Mouse (Mus musculus) gastrocnemius, postnatal 14 days (tissue): ENCODE results near the gene Epo. TPM values are rescaled to one million over a fixed set of nuclear protein-coding genes. Genes with fewer than 3 reads are reported as not detected.

Experiments
- DNase-seq: peaks from one replicate; pipeline ENCODE4 v3.0.0; 2021; ENCODE audit warnings: mixed read lengths
- intact Hi-C: fragments of 180-260 bp; cut with DNase I; formaldehyde crosslinking; loops from one replicate; pipeline ENCODE4 v1.15.1; 2025; ENCODE audit warnings: low total_unique reads
- total RNA-seq, 2 experiments: library from RNA; stranded (reverse); gene quantifications; 2 replicates each; pipeline ENCODE4 v1.2.3; 2021

The Epo gene
- total RNA-seq, 2 experiments from 2014 or later: not detected

DNA sequence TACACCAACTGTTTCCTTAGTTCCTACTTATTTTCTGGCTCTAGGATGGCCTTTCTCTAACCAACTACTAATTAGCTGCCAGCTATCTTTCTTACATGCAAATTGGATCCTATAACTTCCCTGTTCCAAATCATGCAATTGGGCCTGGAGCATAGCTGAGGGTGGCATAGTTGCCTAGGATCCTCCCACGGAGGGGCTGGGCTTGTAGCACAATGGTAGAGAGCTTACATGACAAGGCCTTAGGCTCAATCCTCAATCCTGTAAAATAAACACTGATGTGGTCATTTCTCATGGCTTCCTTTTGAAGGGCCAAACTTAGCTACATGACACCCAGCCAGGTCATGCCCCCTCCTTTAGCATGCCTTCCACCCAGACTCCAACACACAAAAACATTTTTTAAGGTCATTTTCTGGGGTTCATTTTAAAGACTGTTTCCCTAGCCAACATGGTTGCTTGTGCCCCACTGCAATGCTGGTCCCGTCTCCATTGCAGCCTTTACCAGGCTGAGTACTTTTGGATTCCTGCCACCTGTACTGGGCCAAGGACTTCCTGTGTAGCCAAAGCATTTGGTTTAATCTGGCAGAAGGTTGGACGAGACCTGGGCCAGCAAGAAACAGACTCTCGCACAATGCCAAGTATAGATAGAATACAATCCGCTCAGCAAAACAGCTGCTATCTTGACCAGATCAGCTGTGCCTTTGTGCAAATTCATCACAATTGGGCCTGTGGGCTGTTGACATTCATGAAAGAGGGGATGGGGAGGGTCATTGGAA lies 8.9 kb upstream of the Epo start:
- intact Hi-C loops: no loop called here
- DNase-seq: no peak

DNA sequence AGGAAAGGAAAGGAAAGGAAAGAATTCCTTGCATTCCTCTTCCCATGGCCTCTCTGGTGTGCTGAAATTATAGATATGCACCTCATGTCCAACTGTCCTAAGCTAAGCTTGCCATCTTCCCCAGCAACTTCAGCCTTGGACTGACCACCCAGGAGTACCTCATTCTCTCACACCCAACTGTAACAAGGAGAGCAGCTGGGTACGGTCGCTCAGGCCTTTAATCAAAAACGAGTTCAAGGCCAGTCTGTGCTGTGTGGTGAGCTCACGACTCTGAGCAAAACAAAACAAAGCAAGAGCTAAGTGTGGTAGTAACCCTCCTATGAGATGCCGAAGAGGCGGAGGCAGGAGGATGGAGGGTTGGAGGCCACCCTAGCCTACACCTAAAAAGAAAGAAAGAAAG lies 7.9 kb upstream of the Epo start:
- intact Hi-C loops: no loop called here
- no peak for DNase-seq

DNA sequence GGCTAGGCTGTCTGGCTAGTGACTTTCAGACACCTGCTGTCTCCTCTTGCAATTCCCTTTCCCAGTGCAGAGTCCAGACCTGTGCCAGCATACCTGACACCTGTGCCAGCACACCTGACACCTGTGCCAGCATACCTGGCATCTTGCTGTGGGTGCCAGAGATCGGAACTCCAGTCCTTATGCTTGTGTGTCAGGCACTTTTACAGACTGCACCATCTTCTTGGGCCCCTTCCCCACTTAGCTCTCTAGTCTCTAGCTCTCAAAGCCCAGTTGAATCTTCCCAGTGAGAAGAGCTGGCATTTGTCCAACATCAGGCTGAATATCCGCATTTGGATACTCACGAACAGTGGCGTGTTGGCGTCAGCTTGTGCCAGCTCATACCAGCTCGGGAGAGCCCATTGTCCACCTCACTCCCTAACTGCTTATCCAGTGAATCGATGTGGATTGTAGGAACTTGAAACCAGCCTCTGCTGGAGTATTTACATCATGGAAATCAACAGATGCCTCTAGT lies 6.3 kb upstream of the Epo start:
- no peak for DNase-seq
- intact Hi-C loops: no loop called here

DNA sequence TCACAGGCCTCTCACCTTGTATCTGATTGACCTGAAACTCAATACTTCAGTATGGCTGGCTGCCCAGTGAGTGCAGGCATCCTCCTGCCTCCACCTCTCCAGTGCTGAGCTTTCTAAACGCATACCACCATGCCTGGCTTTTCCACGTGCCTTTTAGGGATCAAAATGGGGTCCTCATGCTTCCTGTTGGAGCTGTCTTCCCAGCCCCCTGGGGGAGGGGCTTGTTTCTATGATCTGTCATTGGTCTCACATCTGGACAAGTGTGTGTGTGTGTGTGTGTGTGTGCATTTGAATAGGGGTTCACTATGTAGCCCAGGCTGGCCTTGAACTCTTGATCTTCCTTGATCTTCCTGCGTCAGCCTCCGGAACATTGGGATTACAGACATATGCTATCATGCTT lies 4.4 kb upstream of the Epo start:
- no peak for DNase-seq
- intact Hi-C loops: no loop called here

DNA sequence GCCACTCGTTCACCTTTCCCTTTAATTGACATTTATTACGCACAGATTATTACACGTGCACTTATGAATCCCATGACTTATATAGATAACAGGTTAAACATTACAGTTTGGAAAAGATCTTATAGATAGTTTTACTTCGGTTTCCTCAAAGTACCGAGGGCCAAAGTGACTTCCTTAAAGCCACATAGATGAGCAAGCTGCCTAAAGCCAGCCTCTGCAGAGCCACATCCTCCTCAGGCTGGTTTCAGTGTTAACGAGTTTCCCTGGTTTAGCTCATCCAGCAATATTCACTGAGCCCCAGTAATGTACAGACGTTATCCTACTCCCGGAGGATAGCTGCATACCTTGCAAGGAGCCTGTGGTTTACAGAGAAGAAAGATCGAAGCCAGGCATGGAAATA lies 2.3 kb upstream of the Epo start:
- no peak for DNase-seq
- intact Hi-C loops: no loop called here

DNA sequence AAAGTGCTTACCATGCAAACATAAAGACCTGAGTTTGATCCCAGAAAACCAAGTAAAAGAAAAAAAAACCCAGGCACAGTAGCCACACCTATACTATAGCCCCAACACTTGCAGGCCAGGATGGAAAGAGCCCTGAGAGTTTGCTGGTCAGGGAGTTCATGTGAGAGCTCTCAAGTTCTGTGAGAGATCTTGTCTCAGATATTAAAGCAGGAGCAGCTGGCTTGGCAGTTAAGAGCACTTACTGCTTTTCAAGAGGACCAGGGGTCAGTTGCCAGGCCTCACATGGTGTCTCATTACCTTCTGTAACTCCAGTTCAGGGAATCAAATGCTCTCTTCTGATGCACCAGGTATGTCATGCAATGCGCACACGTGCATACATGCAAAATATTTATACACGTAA lies 1.7 kb upstream of the Epo start:
- intact Hi-C loops: no loop called here
- no peak for DNase-seq

DNA sequence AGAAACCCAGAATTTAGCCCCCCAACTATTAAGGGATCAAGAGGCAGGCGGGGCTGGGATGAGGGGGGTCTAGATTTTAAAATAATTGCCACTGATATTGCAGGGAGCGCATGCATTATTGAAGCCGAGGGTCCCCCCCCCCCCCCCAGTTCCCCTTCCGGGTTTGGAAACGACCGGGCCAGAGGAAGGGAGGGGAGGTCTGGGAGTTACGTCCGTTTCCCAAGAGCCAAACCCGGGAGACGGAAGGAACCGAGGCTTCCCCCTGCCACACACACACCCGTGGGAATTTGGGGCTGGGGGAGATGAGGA lies 280 bp downstream of the Epo start:
- intact Hi-C loops: no loop called here
- no peak for DNase-seq

DNA sequence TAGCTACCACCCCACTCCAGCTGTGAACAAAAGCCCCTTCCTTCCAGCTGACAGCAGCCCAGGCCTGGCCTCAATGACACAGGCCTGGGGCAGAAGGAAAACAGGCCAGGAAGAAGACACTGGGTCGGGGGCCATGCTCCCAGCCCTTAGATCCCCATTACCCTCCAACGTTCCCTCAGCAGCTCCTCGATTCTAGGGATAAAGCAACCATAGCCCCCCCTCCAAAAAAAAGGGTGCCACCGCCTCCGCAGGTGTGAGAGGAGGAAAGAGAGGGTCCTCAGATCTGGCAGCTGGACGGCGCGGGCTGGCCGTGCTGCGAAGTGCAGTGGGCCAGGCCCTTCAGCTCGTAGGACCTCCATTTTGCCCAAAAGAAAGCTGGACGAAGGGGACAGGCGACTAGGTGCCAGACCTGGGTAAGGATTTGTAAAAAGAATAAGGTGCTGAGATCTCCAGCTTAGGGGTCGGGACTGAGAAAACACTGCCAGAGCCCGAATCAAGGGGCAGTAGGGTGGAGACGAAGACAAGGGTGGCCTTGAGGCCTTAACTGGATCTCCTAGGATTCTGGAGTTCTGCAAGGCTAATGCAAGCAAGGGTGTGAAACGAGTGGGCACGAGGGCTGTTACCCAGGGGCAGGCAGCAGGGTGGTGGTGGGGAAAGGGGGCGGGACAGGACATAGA lies 773 bp downstream of the Epo start:
- intact Hi-C loops: no loop called here
- DNase-seq: no peak

DNA sequence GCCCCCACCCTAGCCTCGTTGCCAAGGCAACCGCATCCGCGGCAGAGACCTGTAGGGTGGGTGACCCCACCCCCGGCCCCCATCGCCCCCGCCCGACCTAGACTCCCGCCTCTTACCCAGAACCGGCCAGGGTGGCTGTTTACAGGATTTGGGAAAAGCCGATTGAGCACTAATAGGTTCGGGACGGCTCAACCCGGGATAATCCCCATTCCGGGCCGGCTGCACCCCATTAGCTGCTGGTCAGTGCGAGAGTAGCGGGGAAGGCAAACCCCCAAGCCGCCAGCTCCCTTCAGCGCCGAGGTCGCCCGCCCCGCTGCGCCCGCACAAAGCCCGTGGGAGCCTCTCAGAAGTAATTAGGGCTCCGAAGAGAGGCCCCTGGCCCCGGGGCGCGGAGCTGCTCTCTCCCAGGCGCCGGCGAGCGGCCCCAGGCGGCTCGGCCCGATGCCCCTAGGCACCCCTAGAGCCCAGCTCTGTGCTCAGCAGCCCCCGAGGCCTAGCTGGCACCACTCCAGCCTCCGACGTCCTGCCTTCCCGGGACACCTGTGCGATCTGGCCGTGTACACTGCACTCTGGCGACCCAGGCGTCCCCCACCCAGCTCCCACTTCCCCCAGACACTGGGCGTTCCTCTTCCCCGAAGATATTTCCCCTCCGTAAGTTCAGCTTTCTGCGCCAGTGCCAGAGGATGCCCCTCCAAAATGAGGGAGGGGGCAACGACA lies 1.5 kb downstream of the Epo start:
- intact Hi-C loops: no loop called here
- peak; percentile 69 for DNase-seq

DNA sequence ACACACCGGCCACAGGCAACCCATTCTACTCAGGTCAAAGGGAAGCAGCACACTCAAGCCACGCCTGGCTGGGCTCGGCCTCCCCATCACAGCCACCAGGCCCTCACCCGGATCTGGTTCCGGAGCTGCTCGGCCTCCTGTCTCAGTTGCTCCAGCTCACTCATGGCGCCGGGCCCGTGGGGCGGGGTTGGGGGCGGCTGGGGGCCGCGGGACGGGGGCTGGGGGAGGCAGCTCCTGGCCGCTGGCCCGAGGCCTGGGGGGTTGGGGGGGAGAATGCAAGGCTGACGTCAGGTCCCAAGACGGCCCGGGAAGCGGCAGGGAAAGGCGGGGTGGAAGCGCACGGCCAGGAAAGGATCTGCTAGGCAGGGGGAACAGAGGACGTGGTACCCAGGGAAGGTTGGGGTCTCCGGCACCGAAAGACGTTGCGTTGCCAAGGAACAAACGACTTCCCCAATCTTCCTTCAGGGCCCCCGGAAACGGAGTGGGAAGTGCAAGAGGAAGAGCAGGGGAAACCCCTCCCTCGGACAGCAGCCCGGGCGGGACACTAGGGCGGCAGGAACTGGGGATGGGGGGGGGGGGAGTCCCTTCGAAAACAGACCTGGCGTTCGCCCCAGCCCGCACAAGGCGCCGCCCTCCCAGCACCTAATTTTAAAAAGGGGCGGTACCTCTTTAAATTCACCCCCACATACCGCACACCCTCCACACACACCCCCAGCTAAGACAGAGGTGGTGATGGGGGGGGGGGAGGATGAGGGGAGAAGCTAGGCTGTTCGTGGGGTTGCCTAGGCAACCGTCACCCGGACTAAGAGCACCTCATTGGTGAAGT lies 2.2 kb downstream of the Epo start:
- peak; percentile 86 for DNase-seq

DNA sequence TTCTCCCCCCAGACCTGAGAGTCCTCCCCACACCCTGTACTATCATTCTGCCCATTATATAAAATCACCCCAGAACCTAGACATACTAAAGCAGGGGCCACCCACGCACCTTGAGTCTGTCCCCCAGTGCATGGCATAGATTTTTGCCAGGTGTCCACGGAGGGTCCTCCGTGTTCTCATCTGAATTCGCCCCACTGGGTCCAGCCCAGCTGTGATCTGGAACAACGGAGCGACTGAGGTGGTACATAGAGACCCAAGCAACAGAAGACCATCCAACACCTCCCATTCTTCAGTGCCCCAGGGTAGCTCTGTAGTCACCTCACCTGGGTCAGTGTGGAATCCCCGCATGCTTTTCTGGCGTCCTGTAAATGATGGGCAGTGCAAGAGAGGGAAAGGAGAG lies 3.0 kb downstream of the Epo start:
- intact Hi-C loops: no loop called here
- DNase-seq: no peak

More for the DNA sequence above, 2.2 kb downstream of the Epo start:
- intact Hi-C loops: no loop called here

DNA sequence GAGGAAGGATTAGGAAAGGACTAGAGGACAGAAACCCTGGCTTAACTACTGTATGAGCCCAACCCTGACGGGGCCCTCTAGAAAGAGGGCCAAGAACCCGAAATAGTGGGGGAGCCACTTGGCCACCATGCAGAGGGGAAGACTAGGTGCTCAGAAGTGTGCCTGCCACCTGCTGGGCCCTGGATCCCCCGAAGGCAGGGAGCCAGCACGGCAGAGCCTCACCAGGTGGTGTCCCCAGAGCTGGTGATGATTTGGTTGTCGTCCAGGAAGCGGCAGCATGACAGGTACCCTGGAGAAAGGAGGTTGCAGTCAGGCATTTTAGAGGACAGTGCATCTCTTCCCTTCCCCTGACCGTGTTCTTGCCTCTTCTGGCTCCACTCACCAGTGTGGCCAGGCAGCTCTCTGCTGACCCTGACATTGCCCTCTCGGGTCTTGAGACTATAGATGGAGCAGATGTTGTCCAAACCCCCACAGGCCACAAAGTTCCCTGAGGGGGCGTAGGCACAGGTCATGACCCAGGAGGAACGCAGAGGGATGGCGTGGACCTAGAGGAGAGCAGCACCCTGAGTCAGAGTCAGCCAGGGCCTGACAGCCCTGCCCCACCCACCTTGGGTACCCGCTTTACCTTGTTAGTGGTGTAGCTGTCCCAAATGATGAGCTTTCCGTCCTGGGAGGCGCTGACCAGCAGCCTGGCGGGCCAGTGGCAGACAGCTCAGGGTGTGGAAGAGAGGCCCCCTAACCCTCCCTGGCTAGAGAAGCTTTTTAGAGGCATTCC lies 3.6 kb downstream of the Epo start:
- intact Hi-C loops: loop anchor here (10.0 kb wide), 1 partner anchor 105 kb away; no protein-coding TSS in a partner anchor
- DNase-seq: no peak

DNA sequence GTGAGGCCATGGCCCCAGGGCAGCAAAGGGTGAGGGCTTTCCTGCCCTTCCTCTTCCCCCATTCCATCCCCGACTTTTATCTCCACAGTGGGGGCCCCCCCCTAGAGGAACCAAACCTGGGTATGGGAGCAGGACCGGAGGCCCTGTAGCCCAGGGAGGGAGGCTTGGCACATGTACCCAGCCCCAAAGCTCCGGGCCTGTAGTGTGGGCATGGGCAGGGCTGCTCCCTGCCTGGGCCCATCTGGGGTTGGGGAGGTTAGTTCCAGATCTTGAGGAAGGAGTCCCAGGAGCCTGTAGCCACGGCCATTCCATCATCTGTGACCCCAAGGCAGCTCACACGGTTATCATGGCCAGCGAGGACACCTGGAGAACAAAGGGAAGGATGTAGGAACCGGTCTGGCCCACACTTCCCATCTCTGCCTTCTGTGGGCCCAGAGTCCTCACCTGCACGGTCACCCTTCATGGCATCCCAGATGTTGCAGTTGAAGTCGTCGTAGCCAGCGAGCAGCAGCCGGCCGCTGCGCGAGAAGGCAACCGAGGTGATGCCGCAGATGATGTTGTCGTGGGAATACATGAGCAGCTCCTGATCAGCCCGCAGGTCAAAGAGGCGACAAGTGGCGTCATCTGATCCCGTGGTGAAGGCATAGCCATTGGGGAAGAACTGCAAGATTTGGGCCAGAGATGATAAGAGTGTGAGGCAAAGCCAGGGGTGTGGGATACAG lies 4.6 kb downstream of the Epo start:
- no peak for DNase-seq
- intact Hi-C loops: loop anchor here (10.0 kb wide), 1 partner anchor 106 kb away; no protein-coding TSS in a partner anchor

DNA sequence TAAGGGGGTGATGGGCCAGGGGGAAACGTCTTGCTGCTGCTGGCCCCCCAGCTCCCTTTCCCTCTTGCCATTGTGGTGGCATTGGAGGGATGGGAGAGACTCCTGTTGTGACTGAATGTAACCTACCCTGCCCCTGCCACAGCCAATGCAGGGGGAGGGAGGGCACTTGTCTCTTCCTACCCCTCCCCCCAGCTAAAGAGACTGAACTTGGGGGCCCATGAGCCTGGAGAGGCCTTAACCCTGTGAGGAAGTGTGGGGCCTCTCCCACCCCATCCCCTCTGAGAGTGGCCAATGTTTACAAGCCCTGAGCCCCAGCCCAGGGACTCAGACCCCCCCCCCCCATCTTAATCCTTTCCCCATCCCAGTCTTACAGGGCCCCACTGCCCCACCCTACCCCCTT lies 5.6 kb downstream of the Epo start:
- DNase-seq: no peak
- intact Hi-C loops: loop anchor here (10.0 kb wide), 1 partner anchor 107 kb away; no protein-coding TSS in a partner anchor

DNA sequence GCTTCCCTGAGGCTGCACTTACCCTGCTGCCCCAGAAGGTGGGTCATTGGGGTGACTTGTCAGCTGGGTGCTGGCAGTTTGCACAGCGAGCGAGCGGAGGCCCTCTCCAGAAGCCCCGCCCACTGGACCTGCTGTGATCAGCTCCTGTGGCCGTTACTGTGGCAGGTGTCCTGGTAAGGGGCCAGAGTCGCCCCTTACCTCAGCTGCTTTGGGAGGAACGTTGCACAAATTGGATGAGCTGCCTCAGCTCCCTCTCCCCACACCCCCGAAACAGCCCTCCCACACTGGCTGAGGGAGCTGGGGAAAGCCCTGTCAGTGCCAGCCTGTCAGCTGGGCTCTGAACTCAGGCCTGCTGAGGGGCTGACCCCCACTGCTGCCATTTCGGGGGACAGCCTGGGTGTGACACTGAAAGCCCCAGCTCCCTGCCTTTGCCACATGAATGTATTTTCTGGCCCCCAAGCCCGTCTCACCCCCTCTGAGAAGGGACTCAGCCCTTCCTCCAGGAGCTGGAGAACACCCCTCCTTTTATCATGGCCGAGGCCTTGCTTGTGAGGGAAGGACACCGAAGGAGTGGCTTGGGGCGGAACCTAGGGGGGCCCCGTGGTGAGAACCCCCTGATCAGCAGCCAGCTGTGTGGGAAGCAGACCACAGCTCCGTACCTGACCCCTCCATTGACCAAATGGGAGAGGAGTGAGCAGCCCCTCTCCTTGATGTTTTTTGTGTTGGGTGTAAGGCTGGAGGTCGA lies 6.7 kb downstream of the Epo start:
- DNase-seq: peak; percentile 60

DNA sequence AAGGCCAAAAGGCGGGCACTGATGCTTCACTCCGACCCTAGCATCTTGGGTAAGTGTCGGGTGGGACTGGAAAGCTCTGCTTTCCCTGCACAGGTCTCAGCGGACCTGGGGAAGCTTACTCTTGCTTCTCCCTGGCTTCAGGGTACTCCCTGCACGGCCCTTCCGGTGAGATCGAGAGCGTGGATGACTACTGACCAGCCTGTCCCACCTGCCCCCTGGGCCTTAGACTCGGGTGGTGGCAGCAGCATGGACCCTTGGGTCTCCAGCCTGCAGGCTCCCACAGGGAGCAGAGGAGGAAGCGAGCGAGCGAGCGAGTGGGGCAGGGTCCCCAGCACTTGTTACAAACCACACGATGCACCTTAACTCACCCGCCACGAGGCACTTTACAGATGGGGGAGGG lies 7.5 kb downstream of the Epo start:
- intact Hi-C loops: loop anchor here (10.0 kb wide), 1 partner anchor 109 kb away; no protein-coding TSS in a partner anchor
- DNase-seq: no peak

More for the DNA sequence above, 6.7 kb downstream of the Epo start:
- intact Hi-C loops: loop anchor here (10.0 kb wide), 1 partner anchor 108 kb away; no protein-coding TSS in a partner anchor

DNA sequence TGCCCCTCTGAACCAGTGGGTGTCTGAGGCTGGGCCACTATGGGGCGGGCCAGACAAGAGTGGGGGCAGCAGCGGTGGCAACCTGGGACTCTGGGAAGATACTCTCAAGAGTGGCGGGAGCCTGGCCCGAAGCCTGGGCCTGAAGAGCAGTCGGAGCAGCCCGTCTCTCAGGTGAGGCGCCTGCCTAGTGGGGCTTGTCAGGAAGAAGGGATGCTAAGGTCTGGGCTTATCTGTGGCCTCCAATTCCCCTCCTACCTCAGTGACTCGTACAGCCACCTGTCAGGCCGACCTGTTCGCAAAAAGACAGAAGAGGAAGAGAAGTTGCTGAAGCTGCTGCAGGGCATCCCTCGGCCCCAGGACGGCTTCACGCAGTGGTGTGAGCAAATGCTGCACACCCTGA lies 8.4 kb downstream of the Epo start:
- intact Hi-C loops: loop anchor here (10.0 kb wide), 1 partner anchor 110 kb away; no protein-coding TSS in a partner anchor
- no peak for DNase-seq

DNA sequence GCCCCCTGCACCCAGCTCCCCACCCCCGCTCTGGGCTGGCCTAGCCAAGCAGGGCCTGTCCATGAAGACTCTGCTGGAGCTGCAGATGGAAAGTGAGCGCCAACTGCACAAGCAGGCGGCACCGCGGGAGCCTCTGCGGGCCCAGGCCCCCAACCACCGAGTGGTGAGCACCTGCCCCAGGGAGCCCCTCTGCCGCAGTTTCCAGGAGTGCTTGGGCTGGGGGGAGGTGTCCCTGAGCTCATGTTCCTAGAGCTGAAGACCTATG lies 8.9 kb downstream of the Epo start:
- intact Hi-C loops: loop anchor here (10.0 kb wide), 1 partner anchor 111 kb away; no protein-coding TSS in a partner anchor
- DNase-seq: no peak
